Mouse (Mus musculus) kidney, postnatal 0 days (tissue): ENCODE measurements at regions not wholly inside any gene's neighbourhood (a gene's known extent, or its start where the extent isn't known, plus 50 kb on each side); places are given as distances from the start of the nearest gene placed in this dataset.

Experiments
- ATAC-seq: fragments of 200-750 bp; cut with Nextera tagmentation; replicated peaks from 2 replicates; pipeline ENCODE4 v1.8.0; 2017; ENCODE audit warnings: low read depth, moderate number of reproducible peaks, moderate TSS enrichment, moderate library complexity; ENCODE audit not compliant: low FRiP score
- DNase-seq: peaks from one replicate; pipeline ENCODE4 v3.0.0-alpha.2; 2016; ENCODE audit warnings: low spot score
- H3K27ac ChIP-seq: fragments of 300-500 bp; sonication (generic); 2 replicates; pipeline ENCODE4 v1.5.1; 2014; ENCODE audit warnings: mild to moderate bottlenecking
- H3K27me3 ChIP-seq: fragments of 300-500 bp; sonication (generic); 2 replicates; pipeline ENCODE4 v1.6.1; 2014; ENCODE audit warnings: low read length, mixed read lengths; ENCODE audit not compliant: insufficient read depth
- H3K36me3 ChIP-seq: fragments of 300-500 bp; sonication (generic); 2 replicates; pipeline ENCODE4 v1.6.1; 2014; ENCODE audit warnings: low read length, mixed read lengths; ENCODE audit not compliant: insufficient read depth
- H3K4me1 ChIP-seq: fragments of 300-500 bp; sonication (generic); replicated peaks from 2 replicates; pipeline ENCODE4 v1.6.1; 2014; ENCODE audit warnings: antibody characterized with exemption, low read length, mixed read lengths; ENCODE audit not compliant: insufficient read depth
- H3K4me2 ChIP-seq: fragments of 300-500 bp; sonication (generic); 2 replicates; pipeline ENCODE4 v1.6.1; 2014; ENCODE audit warnings: mild to moderate bottlenecking, low read length, moderate library complexity, mixed read lengths
- H3K4me3 ChIP-seq: fragments of 300-500 bp; sonication (generic); replicated peaks from 2 replicates; pipeline ENCODE4 v1.5.1; 2014; ENCODE audit warnings: low read depth, low read length
- H3K9ac ChIP-seq: fragments of 300-500 bp; sonication (generic); 2 replicates; pipeline ENCODE4 v1.6.1; 2014; ENCODE audit warnings: low read depth, low read length
- H3K9me3 ChIP-seq: fragments of 300-500 bp; sonication (generic); replicated peaks from 2 replicates; pipeline ENCODE4 v1.6.1; 2016; ENCODE audit warnings: low read length, inconsistent platforms, mixed read lengths
- CTCF ChIP-seq: IDR thresholded peaks from 2 replicates; pipeline ENCODE4 v1.5.1; 2016; ENCODE audit warnings: antibody characterized with exemption, low read depth, mild to moderate bottlenecking, moderate library complexity
- WGBS: fragments of 180-500 bp; shearing (Covaris S2); extraction: QIAGEN DNeasy Blood & Tissue Kit; methylation state at CpG from one replicate; pipeline ENCODE4 v1.1.7; 2014; 5-methylcytosine and 5-hydroxymethylcytosine counted together

DNA sequence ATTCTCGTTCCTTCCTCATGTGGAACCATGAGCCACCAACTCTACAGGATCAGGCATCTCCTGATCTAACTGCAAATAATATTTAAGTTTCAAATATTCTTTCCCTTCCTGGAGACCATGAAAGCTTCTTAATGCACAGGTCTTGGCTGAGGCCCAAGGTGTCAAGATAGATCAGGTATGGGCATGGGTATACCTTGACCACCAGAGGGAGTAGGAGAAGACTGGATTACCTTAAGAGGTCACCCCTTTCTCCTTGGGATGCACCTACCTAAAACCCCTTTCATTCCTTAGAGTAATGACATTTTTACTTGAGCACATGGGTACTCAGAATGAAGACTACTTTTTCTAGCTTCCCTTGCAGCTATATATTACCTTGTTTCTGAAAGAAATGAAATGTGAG lies 289.9 kb upstream of the Eci2 start:
- Histone ChIP-seq H3K4me2 (no peak overlapping the region), H3K27ac (no peak overlapping the region), H3K36me3 (no peaks in the 10 kb centered on the region), H3K9ac (no peak overlapping the region), H3K27me3 (no peaks in the 10 kb centered on the region), H3K4me3 (no peak overlapping the region), H3K9me3 (no peaks in the 10 kb centered on the region), H3K4me1 (no peaks in the 10 kb centered on the region)
- WGBS: 100% methylated on average over 1 of the region's 1 CpGs
- peak; percentile 23; the same call in 1 of the 2 replicates for TF ChIP-seq CTCF
- DNase-seq (no peak), ATAC-seq (no peak)

DNA sequence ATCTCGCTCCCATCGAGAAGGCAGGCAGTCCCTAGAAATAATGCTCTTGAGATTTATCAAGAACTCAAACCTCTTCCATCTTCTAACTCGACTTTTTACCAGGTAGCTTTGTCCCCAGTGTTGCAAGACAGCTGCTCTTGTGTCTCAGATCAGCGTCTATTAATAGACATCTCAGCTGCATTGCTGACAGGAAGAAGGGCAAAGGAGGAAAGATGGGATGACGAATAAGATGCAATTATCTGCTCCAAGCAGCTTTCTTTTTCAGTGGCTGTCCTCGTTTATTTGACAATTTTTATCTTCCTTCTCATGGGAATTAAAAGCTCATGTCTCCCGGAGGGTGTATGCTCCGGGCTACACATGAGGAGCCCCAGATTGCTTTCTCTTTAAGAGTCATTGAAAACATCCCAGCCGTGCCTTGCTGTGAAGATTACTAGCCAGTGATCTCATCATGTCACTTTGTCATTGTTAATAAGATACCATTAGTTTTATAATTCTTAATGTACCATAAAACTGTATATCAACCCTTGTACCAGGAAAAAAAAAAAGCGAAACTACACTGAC lies 299.9 kb upstream of the Eci2 start:
- ATAC-seq: no peak
- Histone ChIP-seq H3K4me2 (peak overlapping the region; percentile 14; the same call in 1 of the 2 replicates), H3K4me3 (no peak overlapping the region), H3K27me3 (no peaks in the 10 kb centered on the region), H3K9ac (no peak overlapping the region), H3K36me3 (no peaks in the 10 kb centered on the region), H3K27ac (no peak overlapping the region), H3K4me1 (no peaks in the 10 kb centered on the region), H3K9me3 (no peaks in the 10 kb centered on the region)
- no peak for DNase-seq
- no peak for TF ChIP-seq CTCF
- 56% methylated on average over 10 of the region's 10 CpGs for WGBS

DNA sequence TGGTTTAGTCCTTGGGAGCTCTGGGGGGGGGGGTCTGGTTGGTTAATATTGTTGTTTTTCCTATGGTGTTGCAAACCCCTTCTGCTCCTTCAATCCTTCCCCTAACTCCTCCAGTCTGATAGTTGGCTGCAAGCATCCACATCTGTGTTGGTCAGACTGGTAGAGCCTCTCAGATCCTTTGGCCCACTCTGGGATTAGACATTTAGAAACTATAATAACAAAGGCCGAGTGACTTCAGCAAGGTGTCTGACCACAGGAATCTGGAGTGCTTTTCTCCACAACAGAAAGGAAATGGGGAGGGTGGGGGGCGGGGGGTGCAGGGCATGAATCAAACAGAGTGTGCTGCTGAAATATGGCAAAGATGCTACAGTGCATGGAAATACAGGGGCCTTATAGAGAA lies 301.4 kb upstream of the Eci2 start:
- ATAC-seq: no peak
- Histone ChIP-seq H3K27ac (no peak overlapping the region), H3K36me3 (no peaks in the 10 kb centered on the region), H3K27me3 (no peaks in the 10 kb centered on the region), H3K4me2 (no peak overlapping the region), H3K9me3 (no peaks in the 10 kb centered on the region), H3K9ac (no peak overlapping the region), H3K4me3 (no peak overlapping the region), H3K4me1 (no peaks in the 10 kb centered on the region)
- 67% methylated on average over 2 of the region's 2 CpGs for WGBS
- no peak for DNase-seq
- no peak for TF ChIP-seq CTCF

DNA sequence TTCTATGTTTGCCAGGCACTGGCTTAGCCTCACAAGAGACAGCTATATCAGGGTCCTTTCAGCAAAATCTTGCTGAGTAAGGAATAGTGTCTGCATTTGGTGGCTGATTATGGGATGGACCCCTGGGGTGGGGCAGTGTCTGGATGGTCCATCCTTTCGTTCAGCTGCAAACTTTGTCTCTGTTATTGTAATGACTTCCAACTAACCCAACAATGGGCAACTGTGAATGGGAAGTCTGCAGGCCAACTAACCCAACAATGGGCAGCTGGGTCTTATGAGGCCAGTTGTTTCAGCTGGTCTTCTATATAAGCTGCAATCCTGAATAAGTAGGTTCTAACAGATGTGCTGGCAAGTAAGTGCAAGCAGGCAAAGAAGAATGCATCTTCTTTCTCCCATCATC lies 304.0 kb upstream of the Eci2 start:
- no peak for DNase-seq
- Histone ChIP-seq H3K9ac (no peak overlapping the region), H3K4me3 (no peak overlapping the region), H3K4me1 (no peaks in the 10 kb centered on the region), H3K27ac (no peak overlapping the region), H3K4me2 (no peak overlapping the region), H3K36me3 (no peaks in the 10 kb centered on the region), H3K9me3 (no peaks in the 10 kb centered on the region), H3K27me3 (no peaks in the 10 kb centered on the region)
- ATAC-seq: no peak
- no peak for TF ChIP-seq CTCF
- 79% methylated on average over 1 of the region's 1 CpGs for WGBS

DNA sequence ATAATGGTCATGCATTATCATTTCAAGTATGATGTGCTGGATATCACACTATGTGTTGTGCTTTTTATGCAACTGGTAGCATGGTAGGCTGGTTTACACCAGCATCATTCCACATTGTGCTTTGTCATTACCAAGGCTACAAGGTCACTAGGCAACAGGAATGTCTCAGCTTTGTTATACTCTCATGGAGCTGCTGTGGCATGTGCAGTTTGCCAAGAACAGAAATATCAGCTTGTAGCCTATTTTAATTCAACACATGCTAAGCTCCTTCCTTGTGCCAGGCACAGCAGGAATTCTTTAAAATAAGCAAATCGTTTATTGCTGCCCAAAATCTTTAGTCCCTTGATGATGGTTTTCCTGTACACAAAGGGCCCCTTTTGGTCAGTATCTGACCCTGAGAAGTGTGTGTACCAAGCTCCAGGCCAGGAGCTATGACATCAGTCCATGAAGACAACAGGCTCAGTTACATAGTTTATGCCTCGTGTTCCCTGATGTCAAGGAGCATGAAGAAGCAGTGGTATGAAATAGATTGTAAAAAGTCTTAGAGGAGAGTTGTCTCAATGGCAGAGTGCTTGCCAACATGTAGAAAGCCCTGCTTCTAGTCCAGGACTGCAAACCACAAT lies 314.0 kb upstream of the Cdyl start:
- no peak for TF ChIP-seq CTCF
- Histone ChIP-seq H3K27ac (no peak overlapping the region), H3K27me3 (no peaks in the 10 kb centered on the region), H3K4me1 (no peaks in the 10 kb centered on the region), H3K4me3 (no peak overlapping the region), H3K9ac (no peak overlapping the region), H3K36me3 (no peaks in the 10 kb centered on the region), H3K9me3 (no peaks in the 10 kb centered on the region), H3K4me2 (no peak overlapping the region)
- ATAC-seq: no peak
- 73% methylated on average over 2 of the region's 2 CpGs for WGBS
- no peak for DNase-seq

DNA sequence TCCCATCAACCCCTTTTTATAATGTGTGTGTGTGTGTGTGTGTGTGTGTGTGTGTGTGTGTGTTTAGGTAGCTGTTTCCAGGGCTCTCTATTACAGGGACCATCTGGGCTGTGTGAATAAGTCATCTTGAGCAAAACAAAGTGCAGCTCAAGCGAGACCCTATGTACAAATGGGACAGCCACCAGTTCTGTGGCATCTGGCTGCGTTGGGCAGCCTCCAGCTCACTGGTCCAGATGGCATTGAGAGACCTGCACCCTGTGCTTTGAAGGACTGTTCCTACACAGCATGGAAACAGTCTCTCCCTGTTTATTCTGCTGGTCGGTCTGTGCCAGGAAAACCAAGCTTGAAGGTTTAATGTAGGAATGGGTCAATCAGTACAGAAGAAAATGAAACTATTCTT lies 311.4 kb upstream of the Cdyl start:
- Histone ChIP-seq H3K27ac (no peak overlapping the region), H3K27me3 (no peaks in the 10 kb centered on the region), H3K4me3 (no peak overlapping the region), H3K9ac (no peak overlapping the region), H3K4me1 (no peaks in the 10 kb centered on the region), H3K9me3 (no peaks in the 10 kb centered on the region), H3K4me2 (no peak overlapping the region), H3K36me3 (no peaks in the 10 kb centered on the region)
- no peak for ATAC-seq
- 77% methylated on average over 3 of the region's 3 CpGs for WGBS
- no peak for DNase-seq
- no peak for TF ChIP-seq CTCF

DNA sequence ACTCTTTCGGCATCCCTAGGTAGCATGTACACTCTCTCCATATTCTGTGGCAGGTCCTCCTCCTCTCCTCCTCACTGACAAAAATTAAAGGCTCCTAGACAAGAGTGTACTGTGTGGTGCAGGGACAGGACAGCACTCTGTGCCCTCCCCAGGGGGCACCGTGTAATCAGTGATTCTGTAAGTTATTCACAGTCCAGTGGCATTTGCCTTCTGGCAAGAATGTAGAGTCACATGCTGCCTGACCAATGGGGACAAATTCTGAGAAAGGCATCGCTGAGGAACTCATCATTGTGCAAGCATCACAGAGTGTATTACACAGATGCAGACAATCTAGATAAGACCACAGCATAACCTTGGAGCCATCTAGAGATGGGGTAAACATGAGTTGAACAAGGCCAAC lies 300.3 kb upstream of the Cdyl start:
- ATAC-seq (no peak), DNase-seq (no peak)
- Histone ChIP-seq H3K9me3 (no peaks in the 10 kb centered on the region), H3K27me3 (no peaks in the 10 kb centered on the region), H3K36me3 (no peaks in the 10 kb centered on the region), H3K4me2 (no peak overlapping the region), H3K4me1 (no peaks in the 10 kb centered on the region), H3K27ac (no peak overlapping the region), H3K9ac (no peak overlapping the region), H3K4me3 (no peak overlapping the region)
- 83% methylated on average over 3 of the region's 3 CpGs for WGBS
- no peak for TF ChIP-seq CTCF
